Mouse (Mus musculus): ENCODE measurements around the gene Glud1.

- no peak for TF ChIP-seq CTCF (conservative IDR thresholded peaks at IDR 0.05; ENCODE audit: insufficient read depth, insufficient read length, low read depth, low read length)
- no peak for TF ChIP-seq POLR2A (IDR thresholded peaks at IDR 0.05; ENCODE audit: low read depth, low read length)
These were observed 6.9 kb downstream of the Glud1 start for GRCm38 (mm10) chr14:34317431-34317830.
